Comparison of ENCODE assay signal across 11 mouse cellular contexts in the genomic region with DNA sequence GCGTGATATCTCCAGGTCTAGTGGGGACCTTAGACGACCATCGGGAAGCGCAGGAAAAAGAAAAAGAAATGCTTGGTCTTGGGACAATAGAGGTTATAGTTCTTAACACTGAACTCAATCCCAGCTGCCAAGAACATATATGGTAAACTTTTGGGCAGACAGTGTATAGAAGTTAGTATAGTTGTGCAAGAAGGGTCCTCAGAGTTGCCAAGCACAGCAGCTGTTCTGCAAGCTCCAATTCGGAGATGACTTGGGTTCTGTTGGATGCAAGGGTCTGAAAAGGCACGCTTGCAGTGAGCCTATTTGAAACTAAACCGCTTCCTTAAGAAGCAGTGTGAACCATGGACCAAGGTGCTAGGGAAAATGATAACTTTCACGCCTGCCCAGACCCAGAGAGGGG. TPM values are rescaled to one million over a fixed set of nuclear protein-coding genes. Genes with fewer than 3 reads are reported as not detected.
DNase-seq lines count a peak whose midpoint lies in the region; ATAC-seq lines count a peak whose summit lies in the region.
"Had no signal": no experiment of that assay in that cellular context is flagged by ENCODE, and none has a peak within 500 bp of the region (broad histone marks: within the 10 kb centered on the region; RNA-seq: fewer than 3 reads in every experiment).

No protein-coding gene starts in this region.

- no peaks in the 10 kb centered on the region for H3K36me3 ChIP-seq in heart, embryonic 10.5 days
- no peaks in the 10 kb centered on the region for H3K36me3 ChIP-seq in neural tube, embryonic 11.5 days (ENCODE audit: control insufficient read depth, insufficient read depth, low read length)
- no peaks in the 10 kb centered on the region for H3K36me3 ChIP-seq in liver, embryonic 12.5 days
- H3K36me3 ChIP-seq in stomach, embryonic 16.5 days (ENCODE audit: control insufficient read depth, insufficient read depth, low read length), result no peaks in the 10 kb centered on the region

- DNase-seq in heart, embryonic 10.5 days (ENCODE audit: low spot score), result no peak
- no peak for DNase-seq in heart, adult 9 months (ENCODE audit: low spot score in 2 of 2)
- DNase-seq in neural tube, embryonic 11.5 days (ENCODE audit: low spot score), result no peak
- no peak for DNase-seq in neural tube, embryonic 10.5 days (ENCODE audit: extremely low spot score, low spot score)
- no peak for DNase-seq in ovary, adult 18-20 months (ENCODE audit: low spot score)
- no peak for DNase-seq in left cerebral cortex, postnatal 25 days (ENCODE audit: low spot score in 2 of 2)
- DNase-seq: cerebellum, postnatal 36 days; heart, adult 18-20 months; spleen, adult 18-20 months had no signal

- intact Hi-C loops in left cerebral cortex, postnatal 25 days (cut with DNase I), result no loop called here

- H3K4me1 ChIP-seq in heart, embryonic 10.5 days, result peaks cover 6% of the 10 kb centered on the region
- H3K4me1 ChIP-seq in neural tube, embryonic 11.5 days (ENCODE audit: control insufficient read depth, insufficient read depth, low read length), result 0 out of 2 replicates have a peak, but pooled peaks cover 4% of the 10 kb centered on the region
- no peaks in the 10 kb centered on the region for H3K4me1 ChIP-seq in liver, embryonic 12.5 days
- H3K4me1 ChIP-seq in stomach, embryonic 16.5 days (ENCODE audit: control insufficient read depth, insufficient read depth, low read length), result peaks cover 4% of the 10 kb centered on the region; the same call in 1 of the 2 replicates

- WGBS in heart, embryonic 10.5 days, result 24% methylated on average over 8 of the region's 8 CpGs
- WGBS in neural tube, embryonic 11.5 days, result 37% methylated on average over 8 of the region's 8 CpGs
- 26% methylated on average over 8 of the region's 8 CpGs for WGBS in liver, embryonic 12.5 days (ENCODE audit: insufficient replicate concordance)
- WGBS in stomach, embryonic 16.5 days, result 25% methylated on average over 8 of the region's 8 CpGs

- H3K27ac ChIP-seq in heart, embryonic 10.5 days, result no peak overlapping the region
- no peak overlapping the region for H3K27ac ChIP-seq in neural tube, embryonic 11.5 days (ENCODE audit: low read depth, low read length)
- H3K27ac ChIP-seq in liver, embryonic 12.5 days, result no peak overlapping the region
- H3K27ac ChIP-seq in stomach, embryonic 16.5 days (ENCODE audit: low read length), result no peak overlapping the region

- no peak overlapping the region for H3K9ac ChIP-seq in neural tube, embryonic 11.5 days (ENCODE audit: low read length)
- H3K9ac ChIP-seq in liver, embryonic 12.5 days, result no peak overlapping the region
- H3K9ac ChIP-seq in stomach, embryonic 16.5 days (ENCODE audit: low read length), result peak overlapping the region; percentile 60

- H3K27me3 ChIP-seq in heart, embryonic 10.5 days (ENCODE audit: insufficient read depth, poor library complexity, severe bottlenecking), result peaks cover 67% of the 10 kb centered on the region
- peaks cover 33% of the 10 kb centered on the region for H3K27me3 ChIP-seq in neural tube, embryonic 11.5 days (ENCODE audit: control insufficient read depth, insufficient read depth, low read length)
- H3K27me3 ChIP-seq in liver, embryonic 12.5 days (replicated peaks), result peaks cover 68% of the 10 kb centered on the region
- peaks cover 33% of the 10 kb centered on the region for H3K27me3 ChIP-seq in stomach, embryonic 16.5 days (ENCODE audit: control insufficient read depth, insufficient read depth, low read length)

- no peak for ATAC-seq in neural tube, embryonic 11.5 days (ENCODE audit: insufficient read depth, low FRiP score, low TSS enrichment)
- no peak for ATAC-seq in liver, embryonic 12.5 days
- no peak for ATAC-seq in stomach, embryonic 16.5 days (ENCODE audit: insufficient read depth, low FRiP score)

- H3K9me3 ChIP-seq in heart, embryonic 10.5 days, result no peaks in the 10 kb centered on the region
- no peaks in the 10 kb centered on the region for H3K9me3 ChIP-seq in neural tube, embryonic 11.5 days (ENCODE audit: control insufficient read depth, low read length)
- H3K9me3 ChIP-seq in liver, embryonic 12.5 days (replicated peaks), result no peaks in the 10 kb centered on the region
- H3K9me3 ChIP-seq in stomach, embryonic 16.5 days (replicated peaks; ENCODE audit: control insufficient read depth, low read length), result no peaks in the 10 kb centered on the region

- peak overlapping the region; percentile 59 for H3K4me3 ChIP-seq in heart, embryonic 10.5 days
- H3K4me3 ChIP-seq in neural tube, embryonic 11.5 days (ENCODE audit: low read depth, low read length), result peak overlapping the region; percentile 27; the same call in 1 of the 2 replicates
- H3K4me3 ChIP-seq in liver, embryonic 12.5 days, result peak overlapping the region; percentile 32; the same call in 1 of the 2 replicates
- H3K4me3 ChIP-seq in stomach, embryonic 16.5 days (replicated peaks; ENCODE audit: low read length), result peak overlapping the region; percentile 43

- peak overlapping the region; percentile 51 for H3K4me2 ChIP-seq in neural tube, embryonic 11.5 days (ENCODE audit: low read depth)
- peak overlapping the region; percentile 55 for H3K4me2 ChIP-seq in liver, embryonic 12.5 days
- peak overlapping the region; percentile 75 for H3K4me2 ChIP-seq in stomach, embryonic 16.5 days (ENCODE audit: low read depth, low read length)

RNA-seq across cellular contexts. Expression of gene Atp12a, which starts 0.4 kb away (rescaled TPM):
- polyA plus RNA-seq in heart, embryonic 10.5 days (2016; fragmentation: Nextera tagmentation; extraction: Ambion mirVana), result not detected in 2 replicates
- not detected in 2 replicates for polyA plus RNA-seq in neural tube, embryonic 11.5 days (2014; fragmentation: Nextera tagmentation; extraction: Ambion mirVana)
- polyA plus RNA-seq in liver, embryonic 12.5 days (2016; fragmentation: Nextera tagmentation; extraction: Ambion mirVana), result not detected in 2 replicates
- polyA plus RNA-seq in stomach, embryonic 16.5 days (2015; fragmentation: Nextera tagmentation; extraction: Ambion mirVana), result 0.04 and 0.19 TPM in 2 replicates
- under 1 TPM in 1 of 2 experiments, not detected in 1; 0.23 TPM for total RNA-seq in left cerebral cortex, postnatal 25 days (2021)
- total RNA-seq: heart, adult 18-20 months had no signal

RNA-seq across cellular contexts. Expression of gene Rnf17, which starts 37.1 kb away (rescaled TPM):
- polyA plus RNA-seq in heart, embryonic 10.5 days (2016; fragmentation: Nextera tagmentation; extraction: Ambion mirVana), result 4.9 and 6.7 TPM in 2 replicates
- 1.3 and 1.5 TPM in 2 replicates for polyA plus RNA-seq in neural tube, embryonic 11.5 days (2014; fragmentation: Nextera tagmentation; extraction: Ambion mirVana)
- polyA plus RNA-seq in liver, embryonic 12.5 days (2016; fragmentation: Nextera tagmentation; extraction: Ambion mirVana), result 4.0 and 4.2 TPM in 2 replicates
- 1.2 and 1.4 TPM in 2 replicates for polyA plus RNA-seq in stomach, embryonic 16.5 days (2015; fragmentation: Nextera tagmentation; extraction: Ambion mirVana)
- total RNA-seq in left cerebral cortex, postnatal 25 days (2021), result under 1 TPM; 0.44 to 0.85 TPM
